Mouse (Mus musculus): ENCODE data around the gene Suclg2.
"Not testable (repeated sequence)": the region's sequence is repeated elsewhere in the genome, so short reads cannot be mapped to it uniquely, and the experiment has no call there.

The Suclg2 gene

DNA sequence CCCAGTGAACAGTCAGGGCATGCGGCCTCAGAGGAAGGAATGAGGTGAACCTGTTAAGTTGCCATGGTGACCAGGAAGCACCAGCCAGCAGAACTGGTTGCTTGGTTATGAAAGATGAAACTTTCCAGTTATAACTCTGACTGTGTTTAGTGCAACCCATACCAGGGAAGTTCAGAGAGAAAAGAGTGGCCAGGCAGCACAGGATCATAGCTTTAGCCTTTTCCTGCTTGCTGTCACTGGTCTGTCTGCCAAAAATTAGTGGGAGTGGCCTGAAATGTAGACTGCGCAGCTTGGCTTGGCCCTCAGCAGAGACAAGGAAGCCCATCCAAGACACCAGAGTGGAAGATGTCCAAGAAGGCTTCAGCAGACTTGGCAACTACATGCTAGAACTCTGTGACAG lies 96.8 kb downstream of the Suclg2 start:
- peak; percentile 40 for DNase-seq (ENCODE audit: low spot score)

- no peak for DNase-seq (ENCODE audit: low spot score)
These were observed 97.8 kb downstream of the Suclg2 start for GRCm38 (mm10) chr6:95620804-95621203.

DNA sequence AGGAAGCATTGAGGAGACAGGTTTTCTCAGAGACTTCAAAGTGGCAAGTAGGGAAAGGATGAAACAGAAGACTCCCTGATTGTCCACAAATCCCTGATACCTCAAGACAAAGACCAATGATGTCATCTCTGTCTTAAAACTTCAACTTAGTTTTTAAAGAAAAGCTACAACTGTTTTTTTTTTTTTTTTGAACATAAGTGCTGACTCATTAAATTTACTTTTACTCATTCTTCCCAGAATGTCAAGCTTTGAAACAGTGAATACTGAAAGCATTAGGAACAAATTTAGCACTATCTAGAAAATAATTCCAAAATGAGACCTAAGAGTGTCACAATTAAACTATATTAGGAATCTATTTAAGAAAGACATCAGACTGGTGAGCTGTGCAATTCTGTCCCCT lies 98.8 kb downstream of the Suclg2 start:
- no peak for DNase-seq (ENCODE audit: low spot score)

DNA sequence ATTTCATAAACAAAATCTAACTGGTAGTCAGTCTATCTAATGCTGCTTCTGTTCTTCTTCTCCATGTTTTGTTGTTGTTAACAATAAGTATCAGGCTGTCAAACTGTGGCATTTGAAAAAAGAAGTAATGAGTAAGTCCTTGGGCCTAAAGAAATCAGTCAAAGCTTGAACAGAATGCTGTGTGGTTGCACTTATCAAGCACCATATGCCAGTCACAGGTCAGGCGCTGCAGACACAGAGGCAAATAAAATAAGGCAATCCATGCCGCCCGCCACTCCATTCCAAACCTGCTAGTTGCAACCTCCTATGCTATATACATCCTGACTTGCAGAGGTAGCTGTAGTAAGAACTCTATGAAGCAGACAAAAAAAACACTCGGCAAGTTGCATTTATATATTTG lies 100.2 kb downstream of the Suclg2 start:
- no peak for DNase-seq (ENCODE audit: low spot score)

- no peak for DNase-seq (ENCODE audit: low spot score)
These were observed 105.4 kb downstream of the Suclg2 start for GRCm38 (mm10) chr6:95613228-95613627.

DNA sequence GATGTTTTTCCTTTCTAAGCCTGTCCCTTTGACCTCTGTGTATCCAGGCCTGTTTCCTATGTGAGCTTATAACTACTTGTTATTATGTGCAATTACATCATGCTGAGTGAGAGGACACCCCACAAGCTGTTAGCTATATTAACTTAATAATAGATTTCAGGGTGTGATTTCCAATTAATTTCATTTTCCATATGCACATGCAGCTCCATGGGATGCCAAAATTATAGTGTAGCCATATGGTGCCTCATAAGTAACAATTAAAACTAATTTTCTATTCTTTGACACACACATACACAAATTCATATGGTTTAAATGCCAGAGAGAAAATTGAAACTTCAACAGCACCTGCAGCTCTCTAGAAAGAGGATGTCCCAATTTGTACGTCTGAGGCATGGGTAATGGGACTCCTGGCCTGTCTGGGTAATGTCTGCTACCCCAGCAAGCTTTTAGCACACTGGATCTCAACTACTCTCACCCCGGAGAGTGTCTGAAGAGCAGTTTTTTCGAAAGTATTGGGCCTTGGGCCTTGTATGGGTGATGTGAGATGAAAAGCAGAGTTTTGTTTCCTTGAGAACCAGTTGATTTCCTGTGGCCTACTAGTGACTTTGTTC lies 106.1 kb downstream of the Suclg2 start:
- no peak for DNase-seq (ENCODE audit: low spot score)

DNA sequence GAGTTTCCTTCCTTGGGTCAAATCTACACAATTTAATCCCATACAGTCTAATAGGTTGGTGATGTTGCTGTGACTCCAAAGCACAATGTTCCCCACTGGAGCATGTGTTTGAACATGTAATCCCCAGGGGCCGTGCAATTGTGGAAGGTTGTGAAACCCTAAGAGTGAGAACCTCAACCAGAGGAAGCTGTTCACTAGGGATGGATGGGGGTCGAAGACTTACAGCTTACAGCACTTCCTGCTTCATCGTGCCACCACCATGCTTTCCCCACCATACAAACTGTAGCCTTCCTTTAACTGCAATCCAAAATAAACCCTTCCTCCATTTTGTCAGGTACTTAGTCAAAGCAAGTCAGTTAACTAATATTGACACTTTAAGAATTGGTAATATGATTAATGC lies 107.5 kb downstream of the Suclg2 start:
- DNase-seq (ENCODE audit: low spot score): no peak

DNA sequence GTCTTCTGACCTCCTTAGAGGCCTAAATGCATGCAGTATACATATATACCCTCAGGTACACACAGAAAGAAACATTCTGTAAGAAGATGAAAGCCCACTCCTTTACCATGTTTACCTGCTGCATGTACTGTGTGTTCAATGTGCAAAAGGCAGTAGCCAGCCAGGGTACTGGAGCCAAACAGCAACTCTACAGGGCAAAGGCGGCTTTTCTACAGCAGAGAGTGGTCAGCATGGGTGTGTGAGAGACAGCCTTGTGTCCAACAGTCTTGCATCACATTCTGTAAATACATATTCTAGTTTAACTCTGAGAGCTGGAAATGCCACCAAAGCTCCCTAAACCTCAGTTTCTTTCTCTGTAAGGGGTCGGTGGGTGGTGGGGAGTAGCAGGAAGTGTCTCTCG lies 110.5 kb downstream of the Suclg2 start:
- DNase-seq (ENCODE audit: low spot score): no peak

DNA sequence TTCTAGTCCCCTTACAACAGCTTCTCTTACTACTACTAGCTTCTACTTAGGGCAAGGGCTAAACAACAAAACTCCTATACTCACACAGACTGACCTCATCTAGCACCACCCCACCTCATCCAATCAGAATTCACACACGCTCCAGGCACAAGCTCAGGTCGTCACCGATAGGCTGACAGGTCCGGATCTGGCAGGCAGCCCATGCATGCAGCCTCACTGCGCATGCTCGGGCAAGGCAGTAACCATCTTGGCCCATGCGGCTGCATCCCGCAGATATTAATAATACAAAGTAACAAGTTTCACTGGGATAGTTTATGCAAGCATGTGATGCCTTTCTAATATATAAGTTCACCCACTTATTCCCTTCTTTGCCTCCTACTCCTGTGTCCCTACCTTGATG lies 117.9 kb downstream of the Suclg2 start:
- DNase-seq (ENCODE audit: low spot score): not testable (repeated sequence)

DNA sequence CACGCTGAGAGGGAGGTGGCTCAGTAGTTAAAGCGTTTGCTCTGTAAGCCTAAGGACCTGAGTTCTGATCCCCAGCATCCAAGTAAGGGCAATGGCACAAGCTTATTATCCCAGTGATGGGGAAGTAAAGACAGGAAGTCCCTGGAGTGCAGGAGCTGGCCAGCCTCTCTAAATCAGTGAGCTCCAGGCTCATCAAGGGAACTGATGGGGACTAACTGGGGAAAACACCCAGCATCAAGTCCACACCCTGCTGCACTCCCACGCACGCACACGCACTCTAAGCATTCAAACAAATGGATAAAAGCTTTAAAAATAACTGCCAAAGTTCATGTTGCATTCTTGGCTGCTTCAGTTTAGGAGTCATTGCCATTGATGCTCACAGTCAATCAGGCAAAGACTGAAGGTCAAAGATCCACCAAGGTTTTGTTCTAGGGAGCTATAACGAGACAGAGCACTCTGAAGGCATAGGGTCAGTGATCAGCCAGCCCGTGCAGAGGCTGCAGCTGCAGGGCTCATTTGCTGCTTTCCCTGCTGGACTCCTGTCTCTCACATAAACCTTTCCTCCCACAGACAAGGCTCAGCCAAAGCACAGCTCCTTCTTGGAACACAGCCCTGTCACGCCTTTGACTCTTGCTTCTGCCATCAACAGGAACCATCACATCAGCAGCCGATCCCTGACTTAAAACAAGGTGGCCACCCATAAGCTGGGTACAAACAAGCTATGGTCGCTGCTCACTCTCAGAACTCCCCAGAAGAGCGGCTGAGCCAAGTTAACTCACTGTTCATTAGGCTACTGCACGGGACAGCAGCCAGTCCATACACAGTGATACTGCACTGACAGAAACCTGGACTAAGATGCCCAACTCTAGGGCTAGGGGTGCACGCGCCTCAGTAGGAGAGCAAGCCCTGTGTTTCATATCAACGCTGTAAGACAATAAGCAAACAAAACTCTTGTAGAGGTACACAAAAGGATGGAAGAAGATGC lies 121.5 kb downstream of the Suclg2 start:
- peak; percentile 32 for DNase-seq (ENCODE audit: low spot score)

GRCm38 (mm10) chr6:95595852-95596251 lies 122.7 kb downstream of the Suclg2 start:
- no peak for DNase-seq (ENCODE audit: low spot score)

GRCm38 (mm10) chr6:95594239-95594638 lies 124.4 kb downstream of the Suclg2 start:
- DNase-seq (ENCODE audit: low spot score): no peak

GRCm38 (mm10) chr6:95592396-95592795 lies 126.2 kb downstream of the Suclg2 start:
- DNase-seq (ENCODE audit: low spot score): no peak

DNA sequence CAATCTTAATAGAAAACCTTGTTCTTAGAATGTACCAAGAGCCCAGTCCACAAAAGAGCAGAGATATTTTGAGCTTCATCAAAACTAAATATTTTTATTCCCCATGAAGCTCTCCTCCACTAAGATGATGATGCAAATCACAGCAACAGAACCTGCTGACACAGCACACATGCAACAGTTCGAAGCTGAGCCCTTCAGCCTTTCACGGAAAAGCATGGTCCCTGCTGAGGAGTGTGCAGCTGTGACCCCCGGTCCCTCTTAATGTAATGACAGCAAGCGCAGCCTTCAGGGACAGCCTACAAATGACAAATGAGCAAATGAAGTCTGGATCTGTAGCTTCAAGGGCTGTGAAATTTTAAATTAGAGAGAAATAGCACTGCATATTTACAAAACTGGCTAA lies 128.1 kb downstream of the Suclg2 start:
- no peak for DNase-seq (ENCODE audit: low spot score)

DNA sequence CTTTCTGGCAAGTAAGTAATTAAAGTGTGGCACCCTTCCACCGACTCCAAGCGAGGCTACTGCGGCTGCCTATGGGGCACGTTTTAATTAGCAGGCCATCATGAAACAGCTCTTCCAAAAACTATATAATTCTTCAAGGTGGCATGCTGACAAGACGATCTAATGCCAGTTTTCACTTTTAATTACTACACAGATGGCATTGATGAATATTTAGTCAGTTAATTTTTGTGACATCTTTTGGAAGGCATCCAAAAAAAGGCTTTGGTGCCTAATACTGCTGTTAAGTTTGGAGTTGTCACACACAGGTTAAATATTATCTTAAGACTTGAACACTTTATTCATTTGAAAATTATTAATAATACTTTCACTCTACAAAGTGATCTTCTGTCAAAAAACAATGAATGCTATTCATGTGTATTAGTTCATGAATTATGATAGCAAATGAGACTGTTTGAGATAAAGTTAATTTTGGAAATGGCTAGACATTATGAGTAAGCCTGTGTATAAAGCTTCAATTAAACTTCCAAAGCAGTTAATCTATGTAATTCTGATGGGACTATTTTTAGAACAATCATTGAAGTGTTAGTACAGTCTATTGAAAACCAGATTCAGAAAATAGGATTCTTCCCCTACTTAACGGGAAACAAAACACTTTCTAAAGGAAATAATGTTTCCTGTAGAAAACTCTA lies 131.3 kb downstream of the Suclg2 start:
- DNase-seq (ENCODE audit: low spot score): no peak

DNA sequence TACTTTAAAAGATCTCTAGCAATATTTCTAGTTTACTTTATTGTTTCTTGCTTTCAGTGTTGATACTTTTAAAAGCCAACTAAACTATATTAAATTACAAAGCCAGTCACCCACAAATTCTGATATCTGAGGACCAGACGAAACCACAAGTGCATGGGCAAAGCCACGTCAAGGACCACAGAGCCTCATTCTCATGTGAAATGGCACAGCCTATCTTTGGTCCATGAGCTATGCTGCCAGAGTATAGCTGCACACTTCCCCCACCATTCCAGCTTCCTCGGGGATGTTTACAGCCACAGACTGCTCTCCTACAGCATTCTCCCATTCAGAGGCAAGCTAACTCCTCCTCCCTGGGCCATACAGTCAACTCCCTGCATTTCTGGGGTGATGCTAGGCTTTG lies 136.7 kb downstream of the Suclg2 start:
- no peak for DNase-seq (ENCODE audit: low spot score)

DNA sequence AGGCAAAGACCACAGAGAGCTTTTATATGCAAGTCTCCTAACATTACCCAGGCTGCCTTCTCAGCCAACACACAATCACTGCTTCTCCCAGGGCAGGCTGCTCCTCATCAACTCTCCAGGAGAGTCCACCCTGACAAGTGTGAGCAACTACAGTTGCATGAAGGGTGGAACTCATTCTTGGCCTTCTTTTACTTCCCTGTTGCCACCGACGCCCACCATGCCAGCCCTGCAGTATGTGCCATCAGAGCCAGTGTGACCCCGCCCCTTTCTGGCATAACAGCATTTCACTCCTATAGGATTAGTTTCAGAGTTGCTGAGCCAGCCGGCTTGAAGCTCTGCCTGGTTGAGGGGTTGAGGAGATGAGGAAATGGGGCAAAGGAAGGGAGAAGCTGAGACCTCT lies 138.8 kb downstream of the Suclg2 start:
- DNase-seq (ENCODE audit: low spot score): no peak

DNA sequence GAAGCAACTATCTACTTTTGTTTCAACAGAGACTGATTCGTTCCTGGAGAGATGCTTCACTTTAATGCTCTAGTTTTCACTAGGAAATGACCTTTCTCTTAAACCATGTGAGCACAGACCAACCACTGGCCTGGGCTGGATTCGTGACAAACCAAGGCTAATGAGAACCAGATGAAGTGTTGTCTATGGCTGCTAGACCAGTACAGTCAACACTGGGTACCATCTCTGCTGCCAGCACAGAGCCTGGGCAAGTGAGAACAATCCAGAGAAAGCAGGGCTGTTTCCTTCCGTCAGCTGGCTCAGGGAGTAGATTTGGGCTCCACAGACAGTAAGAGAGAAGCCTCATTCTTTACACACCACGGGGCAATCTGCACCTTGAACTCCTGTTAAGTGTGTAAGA lies 143.1 kb downstream of the Suclg2 start:
- no peak for DNase-seq (ENCODE audit: low spot score)

GRCm38 (mm10) chr6:95574867-95575266 lies 143.7 kb downstream of the Suclg2 start:
- no peak for DNase-seq (ENCODE audit: low spot score)

GRCm38 (mm10) chr6:95574389-95574788 lies 144.2 kb downstream of the Suclg2 start:
- no peak for DNase-seq (ENCODE audit: low spot score)

DNA sequence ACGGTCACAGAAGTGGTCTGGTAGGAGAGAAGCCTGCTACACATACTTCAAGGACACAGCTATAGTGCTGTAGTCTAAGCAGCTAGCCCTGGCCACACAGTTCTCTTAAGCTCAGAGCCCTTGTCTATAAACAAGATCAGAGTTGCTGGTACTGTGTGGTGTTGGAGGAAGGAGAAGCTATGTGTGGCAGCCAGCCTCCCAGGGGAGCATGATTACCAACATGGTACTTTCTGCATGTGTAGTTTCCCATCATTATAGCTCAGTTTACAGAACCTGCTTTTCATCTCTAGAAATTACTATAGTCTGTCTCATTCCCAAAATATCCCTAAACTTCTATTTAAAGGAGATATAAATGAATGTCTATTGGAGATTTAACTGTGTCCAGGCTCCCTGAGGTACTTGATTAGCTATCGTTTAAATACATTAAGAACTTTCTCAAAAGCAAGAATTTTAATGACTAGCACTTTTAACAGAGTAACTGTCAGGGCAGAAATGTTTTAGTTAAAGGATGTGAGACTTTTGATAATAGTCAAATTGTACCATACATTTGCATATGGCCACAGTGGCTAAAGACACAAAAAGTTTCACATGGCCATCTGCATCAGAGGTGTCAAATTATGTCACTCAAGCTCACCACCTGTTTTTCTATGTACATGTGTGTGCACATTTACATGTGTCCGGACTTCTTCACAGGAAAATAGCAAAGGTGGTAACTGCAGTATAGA lies 145.4 kb downstream of the Suclg2 start:
- DNase-seq (ENCODE audit: low spot score): no peak

DNA sequence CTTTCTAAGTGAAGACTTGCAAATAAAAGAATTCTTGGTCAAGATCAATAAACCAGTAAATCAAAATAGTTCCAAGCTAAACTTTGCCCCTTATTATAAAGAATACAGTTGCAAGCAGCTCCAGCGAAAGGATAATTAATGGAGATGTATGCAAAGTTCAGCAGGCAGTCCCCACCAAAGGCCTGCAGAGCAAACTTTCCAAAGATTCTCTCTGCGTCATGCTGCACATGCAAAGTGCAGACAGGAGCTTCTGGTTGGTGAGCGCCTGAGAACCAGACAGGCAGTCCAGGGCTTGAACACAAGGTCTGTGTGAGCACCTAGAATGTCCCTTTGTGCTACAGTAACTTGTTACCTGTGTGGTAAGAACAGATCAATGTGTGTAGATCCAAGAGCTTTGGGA lies 147.0 kb downstream of the Suclg2 start:
- no peak for DNase-seq (ENCODE audit: low spot score)

Data from ovary, postnatal 36 days (tissue).